Mouse (Mus musculus): ENCODE data around the gene Naa10.

- TF ChIP-seq POLR2A (IDR thresholded peaks at IDR 0.05; ENCODE audit: extremely low read depth, insufficient read depth, low read length) (no peak), CTCF (IDR thresholded peaks at IDR 0.05; ENCODE audit: low read depth, low read length) (no peak)
These were observed 44.8 kb upstream of the Naa10 start, which contains the start of gene Hcfc1 for GRCm38 (mm10) chrX:73966248-73967176.

Data from liver, adult 2 months (tissue).